8 mouse cellular contexts compared by ENCODE assay signal in genomic region chr2:27886608-27887460, GRCm38 (mm10). TPM values are rescaled to one million over a fixed set of nuclear protein-coding genes. Genes with fewer than 3 reads are reported as not detected.
A peak's percentile ranks its signal among the peaks of the same experiment; 100 is the strongest.
DNase-seq lines count a peak whose midpoint lies in the region; ATAC-seq and TF ChIP-seq lines count a peak whose summit lies in the region.

No protein-coding gene starts in this region.

- no peaks in the 10 kb centered on the region for H3K9me3 ChIP-seq in forebrain, embryonic 10.5 days
- no peaks in the 10 kb centered on the region for H3K9me3 ChIP-seq in limb, embryonic 11.5 days (ENCODE audit: control insufficient read depth, low read length)
- H3K9me3 ChIP-seq in midbrain, embryonic 11.5 days (ENCODE audit: control insufficient read depth, low read length): no peaks in the 10 kb centered on the region

- peaks cover 54% of the 10 kb centered on the region for H3K27me3 ChIP-seq in forebrain, embryonic 10.5 days (ENCODE audit: poor library complexity, severe bottlenecking)
- H3K27me3 ChIP-seq in limb, embryonic 11.5 days (ENCODE audit: control insufficient read depth, insufficient read depth, low read length): no peaks in the 10 kb centered on the region
- H3K27me3 ChIP-seq in midbrain, embryonic 11.5 days (ENCODE audit: control insufficient read depth, insufficient read depth, low read length): 0 out of 2 replicates have a peak, but pooled peaks cover 6% of the 10 kb centered on the region
- peaks cover 13% of the 10 kb centered on the region for H3K27me3 ChIP-seq in thymus, adult 2 months (ENCODE audit: control insufficient read depth, insufficient read depth, low read length)

- DNase-seq in 3134 (ENCODE audit: extremely low read depth, insufficient read length, low spot score) (peak; percentile 74), NIH3T3 (ENCODE audit: low read depth) (peak; percentile 84)
- DNase-seq in forebrain, embryonic 10.5 days (ENCODE audit: extremely low spot score, low spot score): peak; percentile 52
- peak; percentile 56 to 58 for DNase-seq in heart, postnatal 36 days
- peak; percentile 71 for DNase-seq in limb, embryonic 11.5 days (ENCODE audit: low spot score)
- DNase-seq in midbrain, embryonic 11.5 days (ENCODE audit: low spot score, missing footprints): peak; percentile 96
- DNase-seq in thymus, adult 2 months: peak; percentile 24
- DNase-seq in cerebellum, adult 11-12 months: no peak

- intact Hi-C loops in heart, postnatal 36 days (cut with DNase I): loop anchor here (1.0 to 5.0 kb wide), 2 partner anchors 115 to 335 kb away; no protein-coding TSS in a partner anchor

- peak overlapping the region; percentile 62 for H3K4me3 ChIP-seq in forebrain, embryonic 10.5 days
- H3K4me3 ChIP-seq in limb, embryonic 11.5 days (ENCODE audit: low read depth, low read length): peak overlapping the region; percentile 70
- H3K4me3 ChIP-seq in midbrain, embryonic 11.5 days (ENCODE audit: low read depth, low read length): peak overlapping the region; percentile 62
- peak overlapping the region; percentile 48 for H3K4me3 ChIP-seq in thymus, adult 2 months (ENCODE audit: control insufficient read depth, insufficient read depth, low read length)

- H3K9ac ChIP-seq in limb, embryonic 11.5 days (ENCODE audit: low read length): peak overlapping the region; percentile 82
- peak overlapping the region; percentile 73 for H3K9ac ChIP-seq in midbrain, embryonic 11.5 days (ENCODE audit: low read length)

- ATAC-seq in limb, embryonic 11.5 days (ENCODE audit: insufficient number of reproducible peaks, low FRiP score, low TSS enrichment, low read depth): no peak; the same call in 1 of the 2 replicates
- peak; percentile 18; the same call in 1 of the 2 replicates for ATAC-seq in midbrain, embryonic 11.5 days (ENCODE audit: low FRiP score)

- TF ChIP-seq CTCF in thymus, adult 2 months (IDR thresholded peaks at IDR 0.05; ENCODE audit: borderline replicate concordance, control insufficient read depth, extremely low read depth, insufficient read depth, low read length, poor library complexity): no peak

- H3K4me1 ChIP-seq in forebrain, embryonic 10.5 days: peaks cover 53% of the 10 kb centered on the region
- H3K4me1 ChIP-seq in limb, embryonic 11.5 days (ENCODE audit: control insufficient read depth, insufficient read depth, low read length): peaks cover 28% of the 10 kb centered on the region
- H3K4me1 ChIP-seq in midbrain, embryonic 11.5 days (ENCODE audit: control insufficient read depth, insufficient read depth, low read length): peaks cover 26% of the 10 kb centered on the region
- H3K4me1 ChIP-seq in thymus, adult 2 months (replicated peaks; ENCODE audit: control insufficient read depth, insufficient read depth, low read length): 0 out of 2 replicates have a peak, but pooled peaks cover 8% of the 10 kb centered on the region

- H3K36me3 ChIP-seq in forebrain, embryonic 10.5 days (replicated peaks): no peaks in the 10 kb centered on the region
- H3K36me3 ChIP-seq in limb, embryonic 11.5 days (ENCODE audit: control insufficient read depth, insufficient read depth, low read length): no peaks in the 10 kb centered on the region
- H3K36me3 ChIP-seq in midbrain, embryonic 11.5 days (ENCODE audit: control insufficient read depth, insufficient read depth, low read length): no peaks in the 10 kb centered on the region
- H3K36me3 ChIP-seq in thymus, adult 2 months (ENCODE audit: control insufficient read depth, insufficient read depth, low read length): no peaks in the 10 kb centered on the region

- TF ChIP-seq POLR2A in thymus, adult 2 months (IDR thresholded peaks at IDR 0.05; ENCODE audit: control insufficient read depth, extremely low read depth, insufficient read depth, low read length, poor library complexity): no peak

- peak overlapping the region; percentile 79 for H3K4me2 ChIP-seq in limb, embryonic 11.5 days (ENCODE audit: low read depth, severe bottlenecking)
- peak overlapping the region; percentile 96 for H3K4me2 ChIP-seq in midbrain, embryonic 11.5 days

- WGBS in forebrain, embryonic 10.5 days: under 1% methylated on average over 65 of the region's 67 CpGs
- under 1% methylated on average over 67 of the region's 67 CpGs for WGBS in limb, embryonic 11.5 days
- under 1% methylated on average over 61 of the region's 67 CpGs for WGBS in midbrain, embryonic 11.5 days
- WGBS in thymus, adult 2 months: 3% methylated on average over 67 of the region's 67 CpGs

- H3K27ac ChIP-seq in forebrain, embryonic 10.5 days: peak overlapping the region; percentile 91
- peak overlapping the region; percentile 86 for H3K27ac ChIP-seq in limb, embryonic 11.5 days (replicated peaks; ENCODE audit: low read depth, low read length)
- H3K27ac ChIP-seq in midbrain, embryonic 11.5 days (ENCODE audit: low read depth, low read length): no peak overlapping the region
- H3K27ac ChIP-seq in thymus, adult 2 months (ENCODE audit: control insufficient read depth, insufficient read depth, low read length): no peak overlapping the region

RNA-seq across cellular contexts. Expression of gene Col5a1, which starts 0.6 kb away (rescaled TPM):
- 11.0 and 11.1 TPM in 2 replicates for polyA plus RNA-seq in forebrain, embryonic 10.5 days (2016; fragmentation: Nextera tagmentation; extraction: Ambion mirVana)
- 10 to 100 TPM; 35.8 to 42.4 TPM for total RNA-seq in heart, postnatal 36 days (2021)
- polyA plus RNA-seq in limb, embryonic 11.5 days (2014; fragmentation: Nextera tagmentation; extraction: Ambion mirVana): 28.3 and 28.5 TPM in 2 replicates
- 19.7 and 21.6 TPM in 2 replicates for polyA plus RNA-seq in midbrain, embryonic 11.5 days (2014; fragmentation: Nextera tagmentation; extraction: Ambion mirVana)
- 3.8 and 4.1 TPM in 2 replicates for polyA plus RNA-seq in thymus, adult 2 months (2012; rRNA removed)

Comparison
In these comparisons a context has a peak if more than half of its experiments do, and no peak if none do; other contexts are left out.
1. H3K27ac ChIP-seq: peak in forebrain, embryonic 10.5 days (single experiment) and limb, embryonic 11.5 days (single experiment); none in midbrain, embryonic 11.5 days (single experiment) and thymus, adult 2 months (single experiment).
2. Peak in every context shown above with its lines, with median percentiles within 50 percentile points of each other: H3K4me3 ChIP-seq.